Mouse (Mus musculus) c-Kit-positive CD71-positive TER-119-positive erythroid progenitor cells, embryonic 14.5 days (primary cell): ENCODE measurements around the gene Arsj.

Source experiments
- DNase-seq: peaks from one replicate; pipeline ENCODE4 v3.0.0-alpha.2; 2013; ENCODE audit warnings: low spot score

The Arsj gene

GRCm38 (mm10) chr3:126402836-126403235 is 39.4 kb downstream of the Arsj start:
- peak; percentile 20 for DNase-seq

- DNase-seq = no peak
These were observed 40.7 kb downstream of the Arsj start for GRCm38 (mm10) chr3:126404199-126404598.

GRCm38 (mm10) chr3:126430524-126431064 is 67.1 kb downstream of the Arsj start:
- DNase-seq = no peak

GRCm38 (mm10) chr3:126439331-126439730 is 75.8 kb downstream of the Arsj start:
- no peak for DNase-seq

GRCm38 (mm10) chr3:126449058-126449457 is 85.6 kb downstream of the Arsj start:
- DNase-seq = no peak

GRCm38 (mm10) chr3:126449515-126449914 is 86.0 kb downstream of the Arsj start:
- DNase-seq = no peak

- DNase-seq = no peak
These were observed 92.5 kb downstream of the Arsj start for GRCm38 (mm10) chr3:126455787-126456482.

- DNase-seq = no peak
These were observed 99.8 kb downstream of the Arsj start for GRCm38 (mm10) chr3:126463119-126463815.

- no peak for DNase-seq
These were observed 100.8 kb downstream of the Arsj start for GRCm38 (mm10) chr3:126464262-126464661.
